Comparison of ENCODE assay signal across 9 mouse cellular contexts in genomic region chr7:132599071-132599975, GRCm38 (mm10). TPM values are rescaled to one million over a fixed set of nuclear protein-coding genes. Genes with fewer than 3 reads are reported as not detected.
DNase-seq lines count a peak whose midpoint lies in the region; ATAC-seq lines count a peak whose summit lies in the region.
"Had no signal": no experiment of that assay in that cellular context is flagged by ENCODE, and none has a peak within 500 bp of the region (broad histone marks: within the 10 kb centered on the region; RNA-seq: fewer than 3 reads in every experiment).

Gene Nkx1-2, minus strand, starts transcription at chr7:132599637.

- H3K4me3 ChIP-seq in heart, embryonic 13.5 days, result peak within 1 kb of the TSS; percentile 64
- H3K4me3 ChIP-seq in midbrain, embryonic 12.5 days, result peak within 1 kb of the TSS; percentile 38

- DNase-seq in heart, adult 18-20 months, result no peak
- DNase-seq in ES-CJ7 (ENCODE audit: low read depth, low spot score), result peak; percentile 63
- DNase-seq in urinary bladder, postnatal 4 days (ENCODE audit: low spot score in 2 of 2), result no peak
- no peak for DNase-seq in layer of hippocampus, adult 9-10 months (ENCODE audit: low spot score)

- H3K27me3 ChIP-seq in heart, embryonic 13.5 days (replicated peaks), result peaks cover 93% of the 10 kb centered on the region
- peaks cover 92% of the 10 kb centered on the region for H3K27me3 ChIP-seq in midbrain, embryonic 12.5 days

- H3K9ac ChIP-seq in heart, embryonic 13.5 days, result peak within 1 kb of the TSS; percentile 63
- H3K9ac ChIP-seq in midbrain, embryonic 12.5 days (replicated peaks), result no peak within 1 kb of the TSS; the same call in 1 of the 2 replicates

- H3K4me1 ChIP-seq in heart, embryonic 13.5 days, result peaks cover 31% of the 10 kb centered on the region
- peaks cover 40% of the 10 kb centered on the region for H3K4me1 ChIP-seq in midbrain, embryonic 12.5 days

- no peaks in the 10 kb centered on the region for H3K9me3 ChIP-seq in heart, embryonic 13.5 days
- no peaks in the 10 kb centered on the region for H3K9me3 ChIP-seq in midbrain, embryonic 12.5 days

- H3K4me2 ChIP-seq in heart, embryonic 13.5 days, result peak within 1 kb of the TSS; percentile 91
- H3K4me2 ChIP-seq in midbrain, embryonic 12.5 days (replicated peaks), result peak within 1 kb of the TSS; percentile 64

- no peak; the same call in 1 of the 2 replicates for ATAC-seq in heart, embryonic 13.5 days (ENCODE audit: extremely low read depth, insufficient number of reproducible peaks, low FRiP score, low TSS enrichment)
- ATAC-seq in granulocyte monocyte progenitor cell, adult 5-6 weeks (replicated peaks; ENCODE audit: poor library complexity, severe bottlenecking), result peak; percentile 31; the same call in 1 of the 2 replicates
- no peak for ATAC-seq in midbrain, embryonic 12.5 days (ENCODE audit: low FRiP score, low read depth)
- ATAC-seq in cerebellum, adult (ENCODE audit: insufficient number of reproducible peaks, low FRiP score, low TSS enrichment), result no peak

- under 1% methylated on average over 47 of the region's 52 CpGs for WGBS in heart, embryonic 13.5 days
- WGBS in midbrain, embryonic 12.5 days, result under 1% methylated on average over 48 of the region's 52 CpGs

- H3K27ac ChIP-seq in heart, embryonic 13.5 days (replicated peaks), result no peak within 1 kb of the TSS
- H3K27ac ChIP-seq in midbrain, embryonic 12.5 days (replicated peaks), result no peak within 1 kb of the TSS

- no peaks in the 10 kb centered on the region for H3K36me3 ChIP-seq in heart, embryonic 13.5 days
- H3K36me3 ChIP-seq in midbrain, embryonic 12.5 days, result no peaks in the 10 kb centered on the region

RNA-seq across cellular contexts. Expression of gene Nkx1-2, which starts in this region (rescaled TPM):
- 0.09 TPM in 1 of 2 replicates, not detected in the other for polyA plus RNA-seq in heart, embryonic 13.5 days (2015; fragmentation: Nextera tagmentation; extraction: Ambion mirVana)
- total RNA-seq in heart, adult 18-20 months (2021), result not detected
- total RNA-seq in granulocyte monocyte progenitor cell, adult 5-6 weeks (2014; fragmentation: Nextera tagmentation), result not detected in 2 replicates
- not detected in 2 replicates for total RNA-seq in granulocyte monocyte progenitor cell, adult 5-6 weeks (2017)
- 2.6 and 2.9 TPM in 2 replicates for polyA plus RNA-seq in midbrain, embryonic 12.5 days (2016; fragmentation: Nextera tagmentation; extraction: Ambion mirVana)
- total RNA-seq: heart, postnatal 14 days had no signal

Comparison
In these comparisons a context has a peak if more than half of its experiments do, and no peak if none do; other contexts are left out.
1. Peak in ATAC-seq in granulocyte monocyte progenitor cell, adult 5-6 weeks; RNA of the gene not detected or under 1 TPM.